Mouse (Mus musculus): ENCODE results near the gene Igfbpl1. TPM values are rescaled to one million over a fixed set of nuclear protein-coding genes. Genes with fewer than 3 reads are reported as not detected.

The Igfbpl1 gene
- total RNA-seq, 2 experiments from 2014 or later: not detected

DNA sequence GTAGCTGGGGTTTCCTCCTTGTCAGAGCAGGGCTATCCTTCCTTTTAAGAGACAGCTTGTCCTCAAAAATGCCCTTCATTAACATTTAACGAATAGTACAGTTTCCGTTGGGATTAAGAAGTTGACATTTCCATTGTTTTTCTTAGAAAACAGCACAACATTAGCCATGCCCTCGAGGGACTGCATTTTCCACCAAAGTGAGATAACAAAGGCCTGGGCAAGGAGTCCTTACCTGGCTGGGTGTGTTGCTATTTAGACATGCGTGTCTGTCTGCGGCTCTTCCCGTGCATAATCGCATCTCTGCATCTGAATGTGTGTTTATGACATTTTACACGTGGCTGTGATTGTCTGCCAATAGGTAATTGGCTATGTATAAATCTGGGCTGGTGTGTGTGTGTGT is 55.5 kb downstream of the Igfbpl1 start:
- no peak for DNase-seq (ENCODE audit: low spot score in 2 of 2)

DNA sequence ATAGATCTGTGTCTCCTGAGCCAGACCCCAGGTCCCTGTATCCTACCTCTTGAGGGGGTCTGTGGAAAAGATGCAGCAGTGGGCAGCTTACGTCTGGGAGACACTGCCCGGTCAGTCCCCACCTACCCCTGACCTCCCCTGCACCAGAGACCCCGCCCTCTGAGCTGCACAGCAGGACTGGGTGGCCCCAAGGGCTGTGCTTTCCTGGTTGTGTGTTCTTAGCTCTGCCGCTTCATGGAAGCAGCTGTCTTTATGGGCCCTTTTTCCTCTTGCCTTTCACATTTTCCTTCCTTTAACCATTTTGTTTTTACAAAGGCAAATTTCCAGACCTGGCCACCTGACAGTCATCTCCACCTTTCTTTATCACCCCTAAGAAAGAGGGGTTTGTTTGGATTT is 56.1 kb downstream of the Igfbpl1 start:
- no peak for DNase-seq (ENCODE audit: low spot score in 2 of 2)

DNA sequence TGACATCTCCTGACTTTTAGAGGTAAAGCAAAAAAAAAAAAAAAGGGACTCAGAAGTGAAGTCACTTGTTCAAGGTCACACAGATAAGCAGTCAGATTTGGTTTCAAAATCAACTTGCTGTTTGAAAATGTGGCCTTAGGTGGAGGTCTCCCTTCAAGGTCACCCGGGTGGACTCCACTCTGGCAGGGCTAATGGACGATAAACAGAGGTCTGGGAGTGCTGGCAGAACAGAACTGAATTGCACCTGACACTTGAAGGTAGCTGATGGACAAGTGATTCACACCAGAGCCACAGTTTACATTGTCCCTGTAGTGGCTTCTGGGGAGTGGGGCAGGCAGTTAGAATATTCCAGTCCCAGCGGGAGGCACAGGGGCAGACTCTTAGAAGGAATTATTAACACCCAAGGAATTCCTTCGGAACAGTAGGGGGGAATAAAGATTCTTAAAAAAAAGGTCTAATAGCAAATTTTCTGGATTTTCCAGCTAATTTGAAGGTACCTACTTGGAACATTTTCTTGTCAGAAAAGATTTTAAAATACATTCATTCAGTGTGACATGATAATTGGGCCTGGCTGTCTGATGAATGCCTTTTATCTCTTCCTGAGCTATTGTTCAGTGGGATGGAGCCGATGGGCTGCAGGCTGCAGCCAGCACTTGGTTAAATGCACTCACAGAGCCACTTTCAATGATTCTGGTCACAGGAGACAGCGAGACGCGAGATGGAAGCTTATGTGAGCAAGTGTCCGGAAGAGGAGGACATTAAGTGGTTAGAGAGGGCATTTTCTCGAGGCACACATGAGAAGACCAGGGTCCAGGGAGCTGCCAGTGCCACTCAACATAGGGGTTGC is 56.7 kb downstream of the Igfbpl1 start:
- no peak for DNase-seq (ENCODE audit: low spot score in 2 of 2)

DNA sequence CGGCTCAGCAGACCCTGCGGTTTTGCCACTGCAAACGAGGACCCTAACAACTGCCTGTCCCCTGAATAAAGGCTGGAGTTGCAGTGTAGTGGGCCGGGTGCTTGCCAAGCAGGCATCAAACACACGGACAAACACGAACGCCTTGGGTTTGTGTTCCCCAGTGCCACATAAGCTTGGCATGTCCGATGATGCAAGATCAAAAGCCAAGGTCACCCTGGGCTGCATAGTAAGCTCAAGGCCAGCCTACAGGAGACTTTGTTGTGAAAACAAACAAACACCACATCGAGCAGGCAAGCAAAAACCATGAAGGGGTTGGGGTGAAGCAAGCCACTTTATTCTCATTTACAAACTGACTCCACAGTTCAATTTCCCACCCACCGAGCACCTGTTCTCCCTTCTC is 57.6 kb downstream of the Igfbpl1 start:
- DNase-seq (ENCODE audit: low spot score in 2 of 2): no peak

DNA sequence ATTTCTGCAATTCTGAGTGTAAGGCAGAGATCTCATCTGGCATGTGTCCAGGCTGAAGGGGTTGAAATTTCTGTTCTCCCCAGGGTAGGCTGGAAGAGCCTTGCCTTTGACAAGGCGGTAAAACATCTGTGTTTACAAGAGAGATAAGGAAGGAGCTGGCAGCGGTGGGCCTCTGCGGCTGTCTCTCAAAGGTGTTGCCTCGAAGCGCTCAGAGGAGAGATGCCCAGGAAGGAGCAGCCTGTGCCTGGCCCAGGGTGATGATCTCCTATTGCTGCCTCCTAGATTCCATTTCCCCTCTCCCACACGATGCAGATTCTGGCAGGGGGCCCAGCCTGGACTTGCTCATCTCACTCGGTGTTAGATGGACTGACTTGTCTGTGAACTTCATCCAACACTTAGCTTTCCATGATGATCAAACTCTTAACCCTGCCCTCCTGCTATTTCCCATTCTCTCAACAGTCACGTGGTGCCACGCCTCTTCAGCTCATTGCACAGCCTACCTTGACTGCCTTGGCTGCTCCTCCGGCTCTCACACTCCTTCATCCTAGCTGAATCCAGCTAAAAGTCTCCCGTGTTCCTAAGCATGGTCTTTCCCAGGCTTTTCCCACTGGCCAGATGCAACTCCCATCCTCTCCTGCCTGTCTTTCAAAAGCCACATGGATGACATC is 58.7 kb downstream of the Igfbpl1 start:
- DNase-seq (ENCODE audit: low spot score in 2 of 2): peak in 1 of 2 experiments; percentile 58

DNA sequence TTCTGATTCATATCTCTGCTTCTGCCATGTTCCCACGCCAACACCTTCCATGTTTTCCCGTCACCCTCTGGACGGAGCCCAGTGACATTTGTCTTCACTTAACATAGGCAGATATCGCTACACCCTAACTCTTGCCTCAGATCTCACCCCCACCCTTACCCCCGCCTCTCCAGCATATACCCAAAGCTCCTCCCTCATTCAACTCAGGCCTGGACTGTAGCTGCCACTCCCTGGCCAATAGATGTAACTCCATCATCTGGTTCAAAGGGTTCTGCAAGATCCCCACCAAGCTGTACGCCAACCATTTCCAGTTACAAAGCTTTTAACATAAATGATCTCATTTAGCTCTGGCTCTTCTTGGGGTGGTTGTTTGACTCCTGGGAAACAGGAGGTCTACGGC is 59.9 kb downstream of the Igfbpl1 start:
- no peak for DNase-seq (ENCODE audit: low spot score in 2 of 2)

DNA sequence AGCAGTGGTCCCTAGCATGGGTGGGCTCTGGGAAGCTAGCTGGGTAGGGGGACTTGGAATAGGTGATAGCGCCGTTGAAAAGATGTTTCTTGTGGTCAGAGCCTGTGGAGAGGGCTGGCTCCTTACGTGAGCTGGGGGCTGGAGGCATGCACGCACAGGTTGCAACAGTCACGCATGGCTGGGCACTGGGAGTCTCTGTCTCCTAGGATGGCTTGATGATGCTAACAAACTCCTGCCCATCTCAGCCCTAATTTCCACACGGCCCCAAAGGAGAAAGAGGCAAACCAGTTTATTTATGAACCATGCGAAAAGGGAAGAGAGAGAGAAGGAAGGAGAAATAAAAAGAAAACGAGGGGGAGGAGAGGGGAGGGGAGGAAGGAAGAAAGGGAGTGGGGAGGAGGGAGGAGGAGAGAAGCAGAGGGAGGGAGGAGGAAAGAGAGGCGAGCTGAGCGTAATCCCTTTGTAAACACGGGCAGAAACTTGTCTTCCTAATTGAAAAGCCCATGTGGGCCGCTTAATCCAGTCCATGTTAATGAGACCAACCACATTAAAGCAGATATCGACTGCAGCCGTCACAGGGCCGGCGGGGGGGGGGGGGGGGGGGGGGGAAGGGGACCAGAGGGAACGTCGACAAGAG is 61.0 kb downstream of the Igfbpl1 start:
- DNase-seq (ENCODE audit: low spot score in 2 of 2): no peak

DNA sequence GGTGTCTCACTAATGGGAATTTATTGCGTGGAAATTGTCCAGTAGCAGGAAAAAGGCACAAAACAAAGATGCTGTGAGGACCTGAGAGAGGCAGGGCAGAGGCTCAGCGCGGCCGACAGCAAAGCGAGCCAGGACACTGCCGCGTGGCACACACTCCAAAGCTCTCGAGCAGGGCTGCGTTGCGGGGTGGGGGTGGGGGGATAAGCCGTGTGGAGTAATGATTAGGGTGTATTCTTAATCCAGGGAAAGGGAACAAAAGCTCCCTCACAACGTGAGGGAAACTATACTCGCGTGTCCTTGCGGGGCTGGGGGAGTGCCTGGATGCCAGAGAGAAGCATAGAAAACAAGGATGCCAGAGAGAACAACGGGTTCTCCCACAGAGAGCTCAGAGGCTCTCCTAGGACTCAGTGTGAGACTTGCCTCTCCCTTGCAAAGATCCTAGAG is 61.6 kb downstream of the Igfbpl1 start:
- DNase-seq (ENCODE audit: low spot score in 2 of 2): no peak

DNA sequence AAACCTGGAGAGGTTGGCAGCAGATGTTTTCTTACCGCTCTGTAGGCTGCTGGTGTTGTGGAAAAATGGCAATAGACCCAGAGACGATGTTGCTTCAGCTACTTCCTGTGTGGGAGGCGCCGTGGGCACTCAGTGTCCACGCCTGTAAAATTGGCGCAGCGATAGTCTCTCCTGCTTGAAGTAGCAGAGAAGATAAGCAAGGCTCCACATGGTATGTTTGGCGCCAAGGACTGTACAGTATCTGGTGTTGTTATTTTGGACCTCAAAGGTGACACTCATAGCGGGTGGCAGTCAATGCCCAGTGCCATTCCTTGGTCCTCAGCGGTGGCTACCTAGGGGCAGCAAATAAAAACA is 62.6 kb downstream of the Igfbpl1 start:
- no peak for DNase-seq (ENCODE audit: low spot score in 2 of 2)

DNA sequence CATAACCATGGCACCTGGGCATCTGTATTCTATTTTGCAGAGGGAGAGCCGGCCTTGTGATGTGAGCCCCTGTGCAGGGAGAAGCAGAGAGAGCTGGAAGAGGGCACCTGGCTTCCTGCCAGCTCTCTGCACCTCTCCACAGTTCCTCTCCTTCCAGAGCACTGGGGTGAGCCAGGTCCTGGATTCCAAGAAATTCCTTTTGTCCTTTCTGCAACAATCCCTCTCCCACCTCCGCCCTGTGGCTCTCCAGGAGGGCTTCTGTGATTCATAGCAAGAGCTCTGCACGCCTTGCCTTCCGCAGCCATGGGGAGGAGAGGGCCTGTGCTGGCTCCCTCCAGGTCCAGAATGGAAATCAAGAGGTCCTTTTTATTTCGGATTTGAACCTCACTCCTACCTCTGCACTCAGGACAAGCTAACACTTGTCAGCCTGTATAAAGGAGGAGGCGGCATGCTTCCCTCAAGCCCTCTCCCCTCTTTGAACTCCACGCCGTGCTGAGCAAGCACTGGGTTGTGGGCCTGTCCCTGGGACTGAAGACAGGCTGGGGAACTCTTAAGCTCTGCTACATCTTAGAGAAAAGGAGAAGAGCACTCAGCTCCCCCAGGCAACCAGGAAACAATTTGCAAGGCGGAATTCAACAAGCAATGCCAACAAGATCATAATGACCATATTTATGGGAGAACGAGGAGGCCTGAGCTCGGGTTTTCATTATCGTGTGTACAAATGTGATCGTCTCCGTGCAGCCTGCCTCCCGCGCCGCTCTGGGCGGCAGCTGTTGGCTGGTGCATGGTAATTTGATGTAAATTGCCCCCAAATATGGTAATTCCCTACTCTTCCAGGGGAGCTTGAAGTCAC is 63.2 kb downstream of the Igfbpl1 start:
- no peak for DNase-seq (ENCODE audit: low spot score in 2 of 2)

DNA sequence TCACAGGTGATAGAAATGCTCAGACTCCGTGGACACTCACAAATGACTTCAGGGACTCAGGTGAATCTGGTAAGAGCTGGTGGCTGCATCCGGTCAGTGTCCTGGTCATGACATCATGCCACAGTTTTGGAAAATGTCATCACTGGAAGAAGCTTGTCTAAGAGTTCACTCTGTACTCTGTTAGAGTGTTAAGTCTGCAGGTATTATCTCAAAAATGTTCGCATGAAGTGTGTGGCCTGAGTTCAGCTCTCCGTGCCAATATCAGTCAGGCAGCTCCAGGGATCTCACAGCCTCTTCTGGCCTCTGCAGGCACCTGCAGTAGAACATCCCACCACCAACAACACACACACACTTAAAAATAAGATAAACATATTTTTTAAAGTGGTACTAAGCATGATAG is 64.1 kb downstream of the Igfbpl1 start:
- DNase-seq (ENCODE audit: low spot score in 2 of 2): no peak

Other genes starting within 250 kb of the Igfbpl1 start
- gene Aldh1b1, start 27.9 kb downstream of the Igfbpl1 start, total RNA-seq (2021): 1 to 10 TPM; 1.6 to 2.4 TPM
- gene Stra6l, start 21.7 kb upstream of the Igfbpl1 start, total RNA-seq (2021): under 1 TPM in 1 of 2 experiments, not detected in 1; 0.10 TPM
- gene Ccdc180, start 63.4 kb upstream of the Igfbpl1 start, total RNA-seq (2021): not detected
- gene Tdrd7, start 138.4 kb upstream of the Igfbpl1 start, total RNA-seq (2021): 10 to 100 TPM; 18.9 to 19.0 TPM
- 100 to 1,000 TPM; 243 to 252 TPM for gene Tmod1, start 212.0 kb upstream of the Igfbpl1 start, total RNA-seq (2021)